Mouse (Mus musculus) fibroblast of lung, adult 2 months (primary cell): ENCODE measurements around the gene Grk3.

ENCODE experiments used
- DNase-seq: peaks from one replicate; pipeline ENCODE4 v3.0.0-alpha.2; 2011; ENCODE audit warnings: low read depth

Gene Grk3

GRCm38 (mm10) chr5:113015236-113016061 lies at the start of gene Grk3:
Gene Grk3, minus strand, starts transcription at chr5:113015791.
- DNase-seq, result no peak

- peak; percentile 5 for DNase-seq
Observed at GRCm38 (mm10) chr5:113054308-113054707, 38.7 kb upstream of the Grk3 start.

GRCm38 (mm10) chr5:113050581-113051185 lies 35.1 kb upstream of the Grk3 start:
- no peak for DNase-seq

GRCm38 (mm10) chr5:113049876-113050275 lies 34.3 kb upstream of the Grk3 start:
- DNase-seq, result no peak

- DNase-seq, result no peak
Observed at GRCm38 (mm10) chr5:113045511-113046273, 30.1 kb upstream of the Grk3 start.

- DNase-seq, result no peak
Observed at GRCm38 (mm10) chr5:113043531-113043930, 27.9 kb upstream of the Grk3 start.

GRCm38 (mm10) chr5:113041567-113042071 lies 26.0 kb upstream of the Grk3 start:
- DNase-seq, result no peak

- no peak for DNase-seq
Observed at GRCm38 (mm10) chr5:113040776-113041175, 25.2 kb upstream of the Grk3 start.

GRCm38 (mm10) chr5:113038601-113039000 lies 23.0 kb upstream of the Grk3 start:
- DNase-seq, result no peak

- peak; percentile 2 for DNase-seq
Observed at GRCm38 (mm10) chr5:113035094-113036047, 19.8 kb upstream of the Grk3 start.

GRCm38 (mm10) chr5:113031201-113031754 lies 15.7 kb upstream of the Grk3 start:
- DNase-seq, result no peak

GRCm38 (mm10) chr5:113030082-113030481 lies 14.5 kb upstream of the Grk3 start:
- no peak for DNase-seq

GRCm38 (mm10) chr5:113026706-113027105 lies 11.1 kb upstream of the Grk3 start:
- DNase-seq, result no peak

GRCm38 (mm10) chr5:113024154-113024764 lies 8.7 kb upstream of the Grk3 start:
- no peak for DNase-seq

GRCm38 (mm10) chr5:113018190-113018589 lies 2.6 kb upstream of the Grk3 start:
- no peak for DNase-seq

GRCm38 (mm10) chr5:113017004-113017403 lies 1.4 kb upstream of the Grk3 start:
- no peak for DNase-seq

GRCm38 (mm10) chr5:113014808-113015235 lies 769 bp downstream of the Grk3 start:
- DNase-seq, result no peak

GRCm38 (mm10) chr5:113014111-113014807 lies 1.3 kb downstream of the Grk3 start:
- DNase-seq, result no peak

GRCm38 (mm10) chr5:113011926-113012325 lies 3.7 kb downstream of the Grk3 start:
- no peak for DNase-seq
